Mouse (Mus musculus) Muller cell, postnatal 12 days (primary cell): ENCODE measurements around the gene Nudt12.
A peak's percentile ranks its signal among the peaks of the same experiment; 100 is the strongest.

Source experiments
- DNase-seq: peaks from one replicate; pipeline ENCODE4 v3.0.0-alpha.2; 2015; ENCODE audit errors: inconsistent ontology term

Nudt12 gene

GRCm38 (mm10) chr17:59013091-59013459, at the start of gene Nudt12:
Gene Nudt12 (minus strand): TSS chr17:59013372.
- DNase-seq, result peak; percentile 52

- no peak for DNase-seq
Measured at GRCm38 (mm10) chr17:59053306-59053705, 40.1 kb upstream of the Nudt12 start.

GRCm38 (mm10) chr17:59039754-59040153, 26.6 kb upstream of the Nudt12 start:
- peak; percentile 34 for DNase-seq

GRCm38 (mm10) chr17:59033445-59033844, 20.3 kb upstream of the Nudt12 start:
- DNase-seq, result no peak

GRCm38 (mm10) chr17:59026336-59026735, 13.2 kb upstream of the Nudt12 start:
- DNase-seq, result no peak

- DNase-seq, result no peak
Measured at GRCm38 (mm10) chr17:59024502-59024901, 11.3 kb upstream of the Nudt12 start.

- DNase-seq, result peak; percentile 30
Measured at GRCm38 (mm10) chr17:59023971-59024370, 10.8 kb upstream of the Nudt12 start.

GRCm38 (mm10) chr17:59018666-59019065, 5.5 kb upstream of the Nudt12 start:
- no peak for DNase-seq

- no peak for DNase-seq
Measured at GRCm38 (mm10) chr17:59012421-59013090, 616 bp downstream of the Nudt12 start.

GRCm38 (mm10) chr17:59011546-59012307, 1.4 kb downstream of the Nudt12 start:
- no peak for DNase-seq

GRCm38 (mm10) chr17:58991275-58991674, 21.9 kb downstream of the Nudt12 start, which contains the start of gene Pdzph1:
Gene Pdzph1 (minus strand): TSS chr17:58991375.
- DNase-seq, result no peak

- no peak for DNase-seq
Measured at GRCm38 (mm10) chr17:58973237-58973636, 39.9 kb downstream of the Nudt12 start.

GRCm38 (mm10) chr17:58959905-58960304, 53.3 kb downstream of the Nudt12 start:
- DNase-seq, result peak; percentile 17

- no peak for DNase-seq
Measured at GRCm38 (mm10) chr17:58957055-58957454, 56.1 kb downstream of the Nudt12 start.
